Mouse (Mus musculus) lung, adult 2 months (tissue): Measurements from ENCODE around the gene Dab2ip.

Source experiments
- CTCF ChIP-seq: fragments of 200-500 bp; IDR thresholded peaks from 2 replicates; pipeline ENCODE4 v1.5.1; 2011; ENCODE audit warnings: mild to moderate bottlenecking, low read length, control low read depth; ENCODE audit not compliant: insufficient read depth
- POLR2A ChIP-seq: fragments of 200-500 bp; IDR thresholded peaks from 2 replicates; pipeline ENCODE4 v1.6.1; 2011; ENCODE audit warnings: low read depth, mild to moderate bottlenecking, control low read depth, low read length, borderline replicate concordance; ENCODE audit errors: extremely low read depth

- TF ChIP-seq POLR2A (no peak), CTCF (no peak)
Observed at GRCm38 (mm10) chr2:35549191-35549590, 8.9 kb upstream of the Dab2ip start.
